Comparison of ENCODE assay signal across 10 mouse cellular contexts in genomic region chr7:101231458-101231857, GRCm38 (mm10).
DNase-seq lines count a peak whose midpoint lies in the region; ATAC-seq and TF ChIP-seq lines count a peak whose summit lies in the region.
"Had no signal": no experiment of that assay in that cellular context is flagged by ENCODE, and none has a peak within 500 bp of the region (broad histone marks: within the 10 kb centered on the region; RNA-seq: fewer than 3 reads in every experiment).

No protein-coding gene starts in this region.

- peaks cover 7 to 41% of the 10 kb centered on the region in 2 experiments for H3K36me3 ChIP-seq in CH12.LX (replicated peaks in 1 of 2; ENCODE audit: control insufficient read depth in 1 of 2, insufficient read depth in 1 of 2, low read length in 1 of 2)
- H3K36me3 ChIP-seq: neural tube, embryonic 12.5 days had no signal

- no peak for ATAC-seq in CD4-positive, CD25-positive, alpha-beta regulatory T cell, adult 4 months

- peaks cover 9% of the 10 kb centered on the region for H3K79me2 ChIP-seq in CH12.LX (replicated peaks; ENCODE audit: control insufficient read depth, extremely low read depth, insufficient read depth, poor library complexity, severe bottlenecking)

- H3K27me3 ChIP-seq in CH12.LX (replicated peaks), result no peaks in the 10 kb centered on the region
- H3K27me3 ChIP-seq: neural tube, embryonic 12.5 days had no signal

- no peaks in the 10 kb centered on the region for H3K9me3 ChIP-seq in CH12.LX (replicated peaks; ENCODE audit: low read length)
- H3K9me3 ChIP-seq: neural tube, embryonic 12.5 days had no signal

- in situ Hi-C loops in CH12.LX (cut with MboI; ENCODE audit: low pct_ligation_motif_present, low pct_unique_long_range_greater_than_20kb, low sequenced_read_pairs), result no loop called here

- H3K4me2 ChIP-seq in CH12.LX (ENCODE audit: insufficient read depth, low read depth, poor library complexity, severe bottlenecking), result no peak overlapping the region
- H3K4me2 ChIP-seq: neural tube, embryonic 12.5 days had no signal

- no peak for TF ChIP-seq POLR2A in CH12.LX (IDR thresholded peaks at IDR 0.05; ENCODE audit: low read depth, low read length)

- H3K4me3 ChIP-seq in CH12.LX (replicated peaks in 1 of 3; ENCODE audit: low read depth in 2 of 3, low read length in 2 of 3, poor library complexity in 1 of 3), result no peak overlapping the region
- H3K4me3 ChIP-seq: neural tube, embryonic 12.5 days had no signal

- no peak for TF ChIP-seq EP300 in CH12.LX (IDR thresholded peaks at IDR 0.05; ENCODE audit: low read length)

- H3K9ac ChIP-seq in CH12.LX (ENCODE audit: insufficient read depth, low read depth), result no peak overlapping the region
- H3K9ac ChIP-seq: neural tube, embryonic 12.5 days had no signal

- TF ChIP-seq CTCF in CH12.LX (conservative IDR thresholded peaks at IDR 0.05 in 1 of 2, IDR thresholded peaks at IDR 0.05 in 1 of 2; ENCODE audit: low read depth in 2 of 2, low read length in 2 of 2), result peak in 1 of 2 experiments; percentile 66; a peak in 2 of 4 replicates

- dilution Hi-C loops in CH12.LX (cut with MboI; ENCODE audit: extremely low pct_ligation_motif_present, extremely low pct_unique_long_range_greater_than_20kb, low sequenced_read_pairs), result no loop called here

- H3K4me1 ChIP-seq in CH12.LX (ENCODE audit: control insufficient read depth in 1 of 2, insufficient read depth in 2 of 2), result peaks cover 12 to 66% of the 10 kb centered on the region in 2 experiments
- H3K4me1 ChIP-seq: neural tube, embryonic 12.5 days had no signal

- TF ChIP-seq RAD21 in CH12.LX (IDR thresholded peaks at IDR 0.05; ENCODE audit: low read depth, low read length), result peak; percentile 64

- peak; percentile 73 for DNase-seq in CD4-positive, CD25-positive, alpha-beta regulatory T cell, adult 2 months (ENCODE audit: low read depth, low spot score)
- DNase-seq in layer of hippocampus, adult 11-12 months (ENCODE audit: low spot score), result peak; percentile 37
- no peak for DNase-seq in layer of hippocampus, adult 8-10 months (ENCODE audit: low spot score in 2 of 2)
- DNase-seq in CH12.LX (ENCODE audit: extremely low read depth), result peak; percentile 51
- peak; percentile 14 for DNase-seq in embryo, embryonic 11.5 days (ENCODE audit: low read depth, low spot score)
- DNase-seq in adrenal gland, postnatal 25 days, result no peak
- DNase-seq in gastrocnemius, postnatal 25 days, result no peak
- DNase-seq: left cerebral cortex, postnatal 4 days had no signal

- no peak overlapping the region for H3K27ac ChIP-seq in CH12.LX (ENCODE audit: insufficient read depth, low read depth)
- H3K27ac ChIP-seq: neural tube, embryonic 12.5 days had no signal

TF ChIP-seq in CH12.LX, 34 proteins besides CTCF, POLR2A, EP300 and RAD21:
- TF ChIP-seq SMC3 (IDR thresholded peaks at IDR 0.05; ENCODE audit: low read depth, low read length), result peak; percentile 65
- no peak for TF ChIP-seq MXI1 (IDR thresholded peaks at IDR 0.05; ENCODE audit: low read depth, low read length)
- TF ChIP-seq CHD1 (IDR thresholded peaks at IDR 0.05; ENCODE audit: low read depth, low read length), result no peak
- TF ChIP-seq ZC3H11A (IDR thresholded peaks at IDR 0.05; ENCODE audit: low read depth, low read length), result 0 out of 2 replicates have a peak, but pooled peaks have one; percentile 19
TF ChIP-seq in CH12.LX: peak in this region for 2.

Comparison
In these comparisons a context has a peak if more than half of its experiments do, and no peak if none do; other contexts are left out.
1. DNase-seq: peak in CD4-positive, CD25-positive, alpha-beta regulatory T cell, adult 2 months (single experiment), layer of hippocampus, adult 11-12 months (single experiment), CH12.LX (single experiment) and embryo, embryonic 11.5 days (single experiment); none in layer of hippocampus, adult 8-10 months (0 of 2), adrenal gland, postnatal 25 days (single experiment) and gastrocnemius, postnatal 25 days (single experiment).